Mouse (Mus musculus): ENCODE results near the gene Dock9. TPM values are rescaled to one million over a fixed set of nuclear protein-coding genes. Genes with fewer than 3 reads are reported as not detected.
A peak's percentile ranks its signal among the peaks of the same experiment; 100 is the strongest.
"Not testable (repeated sequence)": the region's sequence is repeated elsewhere in the genome, so short reads cannot be mapped to it uniquely, and the experiment has no call there.

Gene Dock9
- total RNA-seq, 2 experiments from 2014 or later: 28.3 to 35.0 TPM

DNA sequence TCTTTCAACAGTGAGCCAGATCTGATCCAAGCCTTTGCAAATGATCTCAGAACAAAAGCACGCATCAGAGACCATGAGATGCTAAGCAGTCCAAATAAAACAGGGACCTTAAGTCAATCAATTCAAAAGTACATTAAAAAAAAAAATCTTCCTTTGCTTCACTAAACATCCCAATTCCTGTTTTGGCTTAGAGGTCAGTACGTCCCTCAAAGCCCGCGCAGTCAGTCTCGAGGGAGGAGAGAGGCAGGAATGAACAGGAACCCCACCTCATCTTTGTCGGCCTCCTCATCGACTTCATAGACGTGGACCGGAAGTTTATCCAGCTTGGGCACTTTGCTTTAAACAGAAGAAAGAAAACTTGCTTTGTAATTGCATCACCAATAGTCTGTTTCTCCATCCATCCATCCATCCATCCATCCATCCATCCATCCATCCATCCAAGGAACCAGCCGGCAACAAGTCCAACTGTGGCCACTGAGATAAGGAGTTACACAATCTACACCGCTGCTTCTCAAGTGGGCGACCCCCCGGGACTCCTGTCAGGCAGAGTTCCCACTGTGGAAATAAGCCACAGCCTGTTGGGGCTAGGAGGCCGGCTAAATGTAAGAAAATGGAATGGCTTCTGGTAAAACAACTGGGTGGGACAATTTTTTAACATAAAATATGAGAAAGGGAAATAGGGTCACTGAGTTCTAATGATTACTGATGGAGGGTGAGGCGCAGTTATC lies 137.3 kb downstream of the Dock9 start:
- no peak for DNase-seq

DNA sequence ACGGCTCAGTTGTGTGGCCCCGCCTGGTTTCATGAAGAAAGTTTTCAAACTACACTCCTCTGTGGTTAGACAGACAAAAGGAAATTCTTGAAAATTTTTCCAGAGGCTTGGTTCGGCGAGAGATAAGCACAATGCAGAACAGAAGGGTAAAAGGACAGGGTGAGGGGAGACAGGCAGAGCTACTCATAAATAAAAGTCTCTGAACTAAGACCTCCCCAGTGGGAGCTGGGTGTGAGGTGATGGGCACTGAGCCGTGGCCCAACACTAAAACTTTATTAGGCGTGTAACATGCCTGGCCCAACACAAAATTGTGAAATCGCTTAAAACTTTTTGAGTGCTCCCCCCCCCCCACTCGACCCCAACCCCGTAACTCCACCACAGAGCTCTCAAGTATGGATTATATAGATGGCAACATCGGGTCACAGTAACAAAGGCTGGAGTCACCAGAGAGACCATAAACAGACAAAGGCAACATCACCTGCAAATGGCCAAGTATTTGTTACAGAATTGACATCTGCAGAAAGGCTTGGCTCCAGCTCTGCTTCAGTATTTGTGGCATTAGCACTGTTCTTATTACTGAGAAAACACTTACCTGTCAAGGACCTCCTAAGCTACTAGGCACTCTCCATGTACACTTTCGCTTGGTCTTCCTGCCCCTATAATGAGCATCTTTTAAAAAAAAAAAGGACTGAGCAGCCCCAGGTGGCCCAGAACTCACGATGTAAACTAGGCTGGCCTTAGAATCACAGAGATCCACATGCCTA lies 138.4 kb downstream of the Dock9 start:
- no peak for DNase-seq

DNA sequence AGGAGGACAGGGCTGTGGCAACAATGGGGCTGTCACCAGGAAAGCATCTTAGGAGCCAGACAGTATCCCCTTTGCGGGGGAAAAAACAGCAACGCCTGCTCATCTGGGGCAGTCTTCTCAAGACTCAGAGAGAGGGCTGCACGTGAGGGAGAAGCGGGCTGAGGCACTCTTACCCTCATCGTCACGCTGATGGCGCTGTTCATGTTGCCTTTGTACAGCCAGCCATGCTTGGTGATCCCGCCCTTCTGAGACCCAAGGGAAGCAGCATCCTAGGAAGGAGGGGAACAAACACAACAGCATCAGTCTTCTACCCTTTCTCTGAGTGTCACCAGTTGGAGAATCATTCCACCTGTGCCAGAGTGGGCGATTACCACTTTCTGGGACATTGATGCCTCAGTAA lies 139.1 kb downstream of the Dock9 start:
- no peak for DNase-seq

DNA sequence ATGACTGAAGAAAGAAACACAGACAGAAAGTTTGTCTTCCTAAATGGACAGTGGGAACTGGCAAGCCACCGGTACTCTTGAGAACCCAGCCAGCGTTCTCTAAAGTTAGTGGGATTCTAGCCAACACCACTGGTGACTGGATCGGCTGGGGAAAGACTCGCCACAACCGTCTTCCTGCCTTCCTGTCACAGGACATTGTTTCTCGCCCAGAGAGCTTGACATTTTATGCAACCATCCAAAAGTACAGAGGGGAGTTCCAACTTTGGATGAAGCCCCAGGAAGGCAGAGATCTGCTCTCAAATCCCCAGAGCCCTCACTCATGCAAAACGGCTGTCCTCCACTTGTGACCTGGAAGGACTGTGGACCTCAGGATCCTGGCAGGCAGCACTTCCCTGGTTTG lies 140.0 kb downstream of the Dock9 start:
- DNase-seq: no peak

DNA sequence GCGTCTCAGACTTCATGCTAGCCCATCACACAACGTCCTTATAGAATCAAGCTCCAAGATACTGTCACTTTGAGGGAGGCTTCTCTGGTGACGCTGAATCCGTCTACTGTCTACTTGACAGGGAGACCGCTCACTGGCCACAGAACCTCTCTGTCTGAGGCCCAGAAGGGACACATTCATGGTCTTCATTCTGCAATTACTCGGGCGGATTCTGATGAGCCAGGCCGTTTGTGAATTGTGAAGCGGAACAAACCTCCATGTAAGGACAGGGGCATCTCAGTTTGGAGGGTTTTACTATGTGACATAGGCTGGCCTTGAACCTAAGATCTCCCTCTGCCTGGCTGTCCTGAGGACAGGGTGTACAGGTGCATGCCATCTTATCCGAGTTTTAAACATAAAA lies 140.7 kb downstream of the Dock9 start:
- DNase-seq: no peak

DNA sequence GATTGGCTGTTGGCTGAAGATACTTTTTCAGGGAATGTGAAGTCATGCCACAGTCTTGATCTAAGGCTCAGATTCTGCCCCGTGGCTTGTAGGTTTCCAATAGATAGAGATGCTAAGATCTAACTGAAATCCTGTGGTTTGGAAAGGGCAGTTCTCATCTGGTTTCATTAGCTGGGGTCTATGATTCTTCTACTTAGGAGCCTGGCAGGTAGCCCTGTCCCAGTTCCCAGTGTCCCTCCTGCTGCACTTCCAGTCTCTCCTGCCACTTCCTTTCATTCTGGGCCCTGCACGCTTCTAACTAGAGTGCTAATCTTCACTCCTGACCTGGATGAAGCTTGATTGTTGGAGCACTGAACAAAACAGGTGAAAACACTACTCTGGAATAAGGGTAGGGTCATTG lies 142.7 kb downstream of the Dock9 start:
- no peak for DNase-seq

DNA sequence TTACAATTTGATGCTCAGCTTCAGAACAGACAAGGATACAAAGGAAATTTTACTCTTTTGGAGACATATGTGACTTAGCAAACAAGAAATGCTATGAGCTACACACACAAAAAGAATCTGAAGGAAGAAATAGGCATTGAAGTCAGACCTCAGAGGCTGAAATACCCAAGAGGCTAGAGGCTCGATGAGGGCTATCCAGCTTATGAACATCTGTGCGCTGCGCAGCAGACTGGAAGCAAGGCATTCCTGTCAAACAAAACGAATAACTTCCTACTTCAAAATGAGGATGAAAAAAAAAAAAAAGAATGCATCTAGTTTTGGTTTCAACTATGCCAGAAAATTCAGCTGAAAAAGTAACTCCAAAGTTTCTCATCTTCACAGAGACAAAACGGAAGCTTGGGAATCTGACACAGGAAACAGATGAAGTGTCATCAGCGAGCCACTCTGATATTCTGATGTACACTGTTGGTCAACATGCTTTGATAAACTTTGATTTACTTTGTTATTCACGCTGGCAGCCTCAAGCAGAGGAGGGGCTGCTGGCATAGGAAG lies 143.1 kb downstream of the Dock9 start:
- DNase-seq: no peak

DNA sequence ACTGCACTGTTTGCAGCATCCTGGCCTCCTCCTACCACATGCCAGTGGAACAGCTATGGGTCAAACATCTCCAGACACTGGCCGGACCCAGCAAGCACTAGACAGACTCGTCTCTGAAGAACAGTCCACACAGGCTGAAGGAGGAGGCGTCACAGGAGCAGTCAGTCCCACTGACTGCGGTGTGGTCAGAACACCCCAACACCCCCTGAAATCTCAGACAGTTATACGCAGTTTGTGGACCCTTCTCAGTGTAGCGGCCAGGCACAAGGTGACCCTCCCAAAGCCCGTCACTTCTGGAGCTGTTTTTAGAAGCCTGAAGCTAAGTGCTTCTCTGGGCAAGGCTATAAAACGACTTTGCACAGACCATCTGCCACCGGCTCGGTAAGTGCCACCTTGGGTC lies 143.9 kb downstream of the Dock9 start:
- DNase-seq: no peak

DNA sequence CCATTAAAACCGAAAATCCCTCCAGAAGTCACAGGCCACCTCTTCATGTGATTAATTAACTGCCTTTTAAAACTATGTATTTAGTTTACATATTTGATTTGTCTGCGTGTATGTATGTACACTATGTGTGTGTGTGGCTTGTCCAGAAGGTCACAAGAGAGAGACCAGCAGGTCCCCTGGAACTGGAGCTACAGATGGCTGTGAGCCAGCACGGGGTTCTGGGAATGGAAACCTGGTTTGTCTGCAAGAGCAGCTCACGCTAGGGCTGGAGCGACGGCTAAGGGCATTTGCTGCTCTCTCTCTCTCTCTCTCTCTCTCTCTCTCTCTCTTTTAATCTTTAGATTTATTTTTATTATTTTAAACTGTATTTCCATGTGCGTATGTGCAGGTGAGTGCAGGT lies 144.4 kb downstream of the Dock9 start:
- DNase-seq: no peak

DNA sequence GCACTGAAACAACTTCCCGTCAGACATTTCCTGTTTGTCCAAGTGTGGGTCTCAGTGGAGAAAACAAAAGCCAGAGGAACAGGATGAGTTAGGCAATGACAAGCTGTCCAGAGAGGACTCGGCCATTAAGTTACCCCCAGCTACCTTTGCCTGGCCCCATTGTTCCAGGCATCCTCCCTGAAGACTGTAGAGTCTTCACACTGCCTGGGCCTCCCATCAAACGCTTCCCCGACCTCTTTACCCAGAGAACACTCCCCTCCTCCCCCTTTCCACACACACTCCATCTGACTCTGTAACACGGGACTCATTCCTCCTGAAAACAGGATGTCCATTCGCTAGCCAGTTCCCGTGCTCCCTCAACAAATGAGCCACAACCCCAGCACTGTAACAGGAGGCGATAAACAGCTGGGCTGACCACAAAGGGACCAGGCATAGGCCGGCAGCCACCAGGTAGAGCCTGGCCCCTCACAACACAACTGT lies 149.0 kb downstream of the Dock9 start:
- no peak for DNase-seq

DNA sequence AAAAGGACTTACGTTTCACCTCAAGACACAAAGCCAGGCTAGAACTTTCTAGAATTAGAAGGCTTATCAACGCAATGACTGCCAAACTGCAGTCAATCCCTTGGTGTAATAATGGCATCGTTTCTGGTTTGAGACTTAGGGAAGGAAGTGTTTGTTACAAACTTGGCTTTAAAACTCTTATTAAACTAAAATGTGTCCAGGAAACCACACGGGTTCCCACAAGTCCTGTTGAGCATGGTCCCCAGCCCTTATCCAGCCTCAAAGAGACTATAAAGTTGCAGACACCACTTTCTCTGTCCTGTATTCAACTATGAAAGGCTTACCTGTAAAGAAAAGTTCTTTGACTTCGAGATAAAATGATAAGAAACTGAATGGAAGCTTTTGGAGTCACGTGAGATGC lies 149.9 kb downstream of the Dock9 start:
- no peak for DNase-seq

DNA sequence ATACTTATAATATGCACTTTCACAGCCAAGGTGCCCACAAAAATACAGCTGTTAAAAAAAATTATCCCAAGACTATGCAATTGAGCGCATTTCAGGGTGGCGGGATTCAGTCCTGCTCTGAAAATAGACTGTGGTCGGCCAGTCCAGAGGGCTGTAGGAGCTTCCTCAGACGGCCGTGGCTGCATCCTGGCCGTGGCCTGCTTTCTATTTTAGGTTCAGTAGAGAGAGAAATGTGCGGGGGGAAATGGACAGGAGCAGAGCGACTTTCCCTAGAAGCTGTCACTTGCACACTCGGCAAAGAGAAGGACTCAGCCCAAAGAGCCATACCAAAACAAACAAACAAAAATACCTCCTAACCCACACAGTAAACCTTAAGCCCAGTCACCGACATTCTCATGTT lies 151.0 kb downstream of the Dock9 start:
- no peak for DNase-seq

DNA sequence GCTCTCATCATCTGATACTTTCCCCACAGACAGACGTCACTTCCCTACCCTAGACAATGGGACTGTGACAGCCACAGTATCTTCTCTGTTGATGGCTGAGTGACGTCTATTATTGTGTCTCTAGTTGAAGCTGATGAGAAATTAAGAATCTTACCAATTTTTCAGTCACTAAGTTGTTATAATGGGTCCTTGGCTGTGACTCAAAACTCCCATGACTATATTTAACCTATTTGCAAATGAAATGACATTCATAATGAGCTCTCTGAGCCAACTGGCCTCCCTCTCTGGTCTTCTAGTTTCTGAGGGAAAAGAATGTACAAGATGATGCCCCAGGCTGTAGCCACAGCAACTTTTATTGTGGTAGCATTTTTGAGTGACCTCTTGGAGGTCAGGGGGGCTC lies 153.3 kb downstream of the Dock9 start:
- no peak for DNase-seq

DNA sequence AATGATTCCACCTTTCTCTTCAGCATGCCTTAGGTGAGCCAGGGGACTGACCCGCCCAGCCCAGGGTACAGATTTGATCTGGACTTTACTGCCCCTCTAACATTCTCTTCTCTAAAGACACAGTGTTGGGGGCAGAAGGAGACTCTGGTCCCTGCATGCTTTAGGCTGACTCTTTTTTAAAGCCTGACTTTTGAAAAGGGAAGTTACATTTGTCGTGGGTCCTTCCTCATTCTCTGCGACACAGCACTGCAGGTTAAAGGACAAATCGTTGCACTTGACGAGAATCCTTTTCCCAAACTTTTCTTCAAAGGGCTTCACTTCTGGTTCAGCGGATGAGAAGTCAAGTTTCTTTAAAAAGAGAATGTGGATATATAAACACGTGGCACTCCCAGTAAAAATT lies 156.4 kb downstream of the Dock9 start:
- no peak for DNase-seq

DNA sequence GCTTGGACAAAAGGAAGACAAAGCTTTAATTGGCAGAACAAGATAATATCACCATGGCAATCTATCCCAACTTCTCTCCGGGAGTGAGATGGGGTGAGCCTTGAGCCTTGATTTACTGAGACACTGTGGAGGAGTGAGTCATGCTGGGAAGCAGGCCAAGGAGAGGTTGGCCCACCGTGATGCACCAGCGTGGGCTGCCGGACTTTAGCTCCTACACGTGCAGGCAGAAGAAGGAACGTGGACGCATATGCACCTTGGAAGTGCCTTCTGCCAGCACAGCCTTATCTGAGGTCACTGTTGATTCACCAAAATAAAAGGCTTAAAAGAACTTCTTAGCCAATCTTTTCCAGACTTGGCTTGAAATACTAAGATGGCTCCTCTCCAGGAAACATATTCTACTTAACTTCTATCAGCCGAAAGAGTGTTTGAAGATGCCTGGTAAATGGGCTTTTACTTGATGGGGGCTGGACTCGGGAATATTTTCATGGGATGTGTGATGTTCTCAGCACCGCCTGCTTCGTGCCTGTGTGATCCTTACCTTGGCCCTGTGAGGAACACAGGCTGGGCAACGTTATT lies 160.6 kb downstream of the Dock9 start:
- DNase-seq: peak; percentile 40

DNA sequence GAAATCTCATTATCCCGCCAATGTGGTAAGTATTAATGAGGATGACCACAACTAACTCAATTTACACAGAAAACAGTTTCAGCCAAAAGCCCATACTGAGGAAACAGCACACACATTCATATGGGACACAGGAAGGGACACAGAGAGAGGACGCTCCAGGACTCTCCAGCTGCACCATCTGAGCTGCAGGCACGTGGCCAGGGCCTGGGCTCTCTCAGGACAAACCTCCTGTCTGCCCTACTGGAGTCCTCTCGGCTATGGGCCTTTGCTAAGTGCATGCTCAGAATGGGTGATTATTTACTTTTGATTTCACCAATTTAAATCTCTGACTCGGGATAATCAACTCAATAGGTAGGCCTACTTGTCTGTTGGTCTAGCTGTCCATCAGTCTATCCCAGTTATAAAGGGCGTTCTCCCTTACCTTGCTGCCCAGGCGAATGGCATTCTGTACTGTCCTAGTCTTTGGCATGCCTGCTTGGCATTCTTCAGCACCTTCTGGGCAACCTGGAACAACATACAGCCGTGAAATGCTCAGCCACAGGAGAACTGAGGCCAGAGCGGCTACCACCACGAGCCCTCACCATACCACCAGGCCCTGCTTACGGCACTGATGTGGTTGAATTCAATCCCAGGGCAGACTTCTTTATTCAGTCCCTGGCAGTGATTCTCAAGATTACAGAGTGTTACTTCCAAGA lies 162.8 kb downstream of the Dock9 start:
- peak; percentile 63 for DNase-seq

DNA sequence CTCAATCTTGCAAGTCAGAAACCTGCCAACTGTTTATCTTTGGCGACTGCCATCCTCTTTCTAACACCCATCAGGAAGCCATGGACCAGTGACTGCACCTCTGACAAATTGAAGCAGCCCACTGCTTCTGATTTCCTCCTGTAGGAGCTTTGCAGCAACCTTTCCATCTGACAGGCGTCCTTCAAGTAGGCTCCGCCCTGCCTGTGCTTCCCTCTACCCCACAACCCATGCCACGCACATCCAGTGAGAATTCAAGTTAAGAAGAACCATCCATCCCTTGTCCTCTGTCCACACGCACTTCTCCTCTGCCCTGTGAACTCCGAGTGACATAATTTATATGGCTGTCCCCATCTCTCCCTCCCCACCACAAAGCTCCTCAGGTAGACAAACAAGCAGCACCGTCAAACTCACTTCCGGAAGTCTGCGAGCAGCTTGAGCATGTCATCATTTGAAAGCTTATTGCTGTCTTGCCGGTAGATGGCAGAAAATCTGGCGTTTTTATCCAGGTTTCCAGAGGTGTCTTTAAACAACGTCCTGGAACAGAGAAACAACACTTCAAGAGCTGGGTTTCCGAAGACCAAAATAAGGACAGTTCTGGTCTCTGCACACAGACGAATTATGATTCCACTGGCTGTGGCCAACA lies 163.4 kb downstream of the Dock9 start:
- no peak for DNase-seq

DNA sequence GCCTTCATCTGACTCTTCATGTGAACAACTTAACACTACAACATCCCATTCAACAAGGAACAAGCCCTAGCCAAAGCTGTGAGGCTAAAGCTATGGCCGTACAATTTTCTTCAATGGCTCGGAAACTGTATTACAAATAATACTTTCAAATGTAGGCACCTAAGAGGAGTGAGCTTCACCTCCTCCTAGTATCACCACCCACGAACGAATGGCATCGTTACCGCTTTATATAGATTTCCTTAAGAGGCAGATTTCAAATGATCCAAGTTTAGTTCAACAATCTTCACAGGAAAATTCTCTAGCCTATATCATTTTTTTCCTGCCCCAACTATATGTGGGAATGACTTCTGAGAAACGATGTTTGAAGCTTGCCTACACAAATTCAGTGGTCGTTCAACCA lies 165.7 kb downstream of the Dock9 start:
- DNase-seq: no peak

DNA sequence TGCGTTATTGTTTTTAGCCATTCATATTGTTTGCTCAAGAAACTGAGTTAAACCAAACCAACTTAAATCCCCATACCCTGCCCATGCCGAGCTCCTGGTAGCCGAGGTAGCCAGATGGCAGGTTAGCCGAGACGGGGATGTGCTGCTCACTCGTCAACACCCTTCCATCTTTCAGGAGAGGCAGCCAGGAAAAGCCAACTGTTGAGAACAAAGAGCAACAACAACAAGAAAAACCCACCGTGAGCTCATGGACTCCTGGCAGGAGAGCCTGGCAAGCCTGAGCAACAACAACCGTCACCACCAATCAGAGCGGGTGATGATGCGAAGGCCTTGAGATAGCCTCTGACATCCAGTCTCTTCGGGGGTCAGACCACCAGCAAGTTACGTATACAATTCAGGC lies 170.9 kb downstream of the Dock9 start:
- DNase-seq: no peak

DNA sequence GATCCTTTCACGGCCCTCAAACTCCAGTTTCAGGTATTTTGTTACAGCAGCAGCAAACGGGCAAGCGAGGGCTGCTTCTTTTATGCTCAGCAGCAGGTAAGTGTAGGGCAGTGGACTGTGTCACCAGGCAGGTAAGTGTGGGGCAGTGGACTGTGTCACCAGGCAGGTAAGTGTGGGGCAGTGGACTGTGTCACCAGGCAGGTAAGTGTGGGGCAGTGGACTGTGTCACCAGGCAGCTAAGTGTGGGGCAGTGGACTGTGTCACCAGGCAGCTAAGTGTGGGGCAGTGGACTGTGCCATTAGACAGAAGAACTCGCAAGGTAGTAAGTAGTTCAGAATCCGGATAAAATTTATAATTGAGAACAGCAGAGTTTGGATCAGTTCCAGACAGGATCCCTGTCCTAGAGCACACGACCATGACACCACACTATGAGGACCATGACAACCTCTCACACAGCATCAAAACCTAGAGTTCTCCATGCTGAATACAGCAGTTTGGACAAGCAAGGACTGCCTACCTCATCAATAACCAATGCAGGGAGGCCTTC lies 173.6 kb downstream of the Dock9 start:
- DNase-seq: not testable (repeated sequence)

DNA sequence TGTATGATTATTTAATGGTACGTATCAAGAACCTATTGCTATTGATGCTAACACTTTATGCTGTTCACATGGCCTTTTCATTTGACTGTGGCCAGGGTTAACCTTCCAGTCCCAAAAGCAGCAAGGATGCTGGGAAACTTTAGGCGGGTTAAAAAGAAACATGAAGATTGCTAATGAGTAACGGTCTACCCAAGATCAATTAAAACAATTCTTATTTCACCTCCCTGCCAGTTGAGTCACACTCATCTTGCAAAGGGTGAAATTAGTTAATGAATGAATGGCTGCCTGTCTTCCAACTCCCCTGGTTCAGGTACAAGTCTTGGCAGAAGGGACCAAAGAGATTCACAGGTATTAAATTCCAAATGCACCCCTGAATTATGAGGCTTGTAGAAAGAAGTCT lies 175.8 kb downstream of the Dock9 start:
- no peak for DNase-seq

DNA sequence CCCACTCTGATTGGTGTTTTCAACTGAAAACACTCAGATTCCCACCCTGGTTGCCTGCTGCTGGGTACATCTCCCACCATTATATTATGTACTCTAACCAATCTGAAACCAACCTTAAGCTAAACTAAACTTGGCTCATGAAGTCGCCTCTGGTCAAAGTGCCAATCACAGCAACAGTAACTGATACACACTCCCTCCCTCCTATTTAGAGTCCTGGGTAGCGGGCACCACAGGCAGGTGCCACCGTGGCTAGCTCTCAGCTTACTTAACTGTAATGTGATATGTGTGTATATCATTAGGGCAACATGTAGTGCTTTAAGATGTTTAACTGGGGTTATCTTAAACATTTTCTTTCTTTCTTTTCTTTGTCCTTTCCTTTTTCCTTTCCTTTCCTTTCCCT lies 177.1 kb downstream of the Dock9 start:
- no peak for DNase-seq
